Mouse (Mus musculus) CH12.LX (cell line): ENCODE results near the gene Pom121.

Experiments used
- CHD2 ChIP-seq: IDR thresholded peaks from 2 replicates; pipeline ENCODE4 v1.6.1; 2011; ENCODE audit warnings: low read length, improper control_type of control experiment
- CTCF ChIP-seq, 2 experiments: IDR thresholded peaks in 1 of 2; conservative IDR thresholded peaks in 1 of 2; 2 replicates each; pipeline ENCODE4 v1.5.1; 2011 to 2012; ENCODE audit warnings: low read depth in 2 of 2, low read length in 2 of 2, improper control_type of control experiment in 1 of 2, inconsistent platforms in 1 of 2, mild to moderate bottlenecking in 1 of 2, moderate library complexity in 1 of 2
- EP300 ChIP-seq: IDR thresholded peaks from 2 replicates; pipeline ENCODE4 v1.6.1; 2011; ENCODE audit warnings: low read length, improper control_type of control experiment
- KAT2A ChIP-seq: IDR thresholded peaks from 2 replicates; pipeline ENCODE4 v1.6.1; 2012; ENCODE audit warnings: low read length, improper control_type of control experiment, inconsistent platforms; ENCODE audit not compliant: insufficient replicate concordance
- MAX ChIP-seq: IDR thresholded peaks from 2 replicates; pipeline ENCODE4 v1.6.1; 2011; ENCODE audit warnings: low read length, improper control_type of control experiment
- MXI1 ChIP-seq: IDR thresholded peaks from 2 replicates; pipeline ENCODE4 v1.6.1; 2011; ENCODE audit warnings: mild to moderate bottlenecking, low read depth, low read length, improper control_type of control experiment
- PAX5 ChIP-seq: IDR thresholded peaks from 2 replicates; pipeline ENCODE4 v1.6.1; 2012; ENCODE audit warnings: low read length, inconsistent platforms, mixed read lengths
- POLR2A ChIP-seq: IDR thresholded peaks from 2 replicates; pipeline ENCODE4 v1.6.1; 2011; ENCODE audit warnings: low read depth, mild to moderate bottlenecking, improper control_type of control experiment, low read length
- TCF12 ChIP-seq: IDR thresholded peaks from 2 replicates; pipeline ENCODE4 v1.6.1; 2014; ENCODE audit warnings: low read depth, mild to moderate bottlenecking, inconsistent platforms, low read length, improper control_type of control experiment
- USF1 ChIP-seq: IDR thresholded peaks from 2 replicates; pipeline ENCODE4 v1.6.1; 2014; ENCODE audit warnings: low read depth, mild to moderate bottlenecking, inconsistent platforms, low read length, improper control_type of control experiment
- ZC3H11A ChIP-seq: IDR thresholded peaks from 2 replicates; pipeline ENCODE4 v1.6.1; 2012; ENCODE audit warnings: low read depth, mild to moderate bottlenecking, inconsistent platforms, low read length, improper control_type of control experiment

GRCm38 (mm10) chr5:135408114-135408513 lies 13.8 kb upstream of the Pom121 start:
- no peak for TF ChIP-seq MAX
- TF ChIP-seq CHD2, result no peak
- TF ChIP-seq EP300, result no peak
- no peak for TF ChIP-seq CTCF (conservative IDR thresholded peaks at IDR 0.05 in 1 of 2, IDR thresholded peaks at IDR 0.05 in 1 of 2; ENCODE audit: low read depth in 2 of 2, low read length in 2 of 2)
- TF ChIP-seq POLR2A, result no peak
- TF ChIP-seq TCF12, result no peak
- no peak for TF ChIP-seq KAT2A
- no peak for TF ChIP-seq PAX5
- TF ChIP-seq MXI1, result no peak
- no peak for TF ChIP-seq ZC3H11A
- TF ChIP-seq USF1, result no peak
